Mouse (Mus musculus) hindbrain, postnatal 0 days (tissue): ENCODE results near the gene Ywhag. TPM values are rescaled to one million over a fixed set of nuclear protein-coding genes. Genes with fewer than 3 reads are reported as not detected.
A peak's percentile ranks its signal among the peaks of the same experiment; 100 is the strongest.

Experiments used
- ATAC-seq: fragments of 200-750 bp; cut with Nextera tagmentation; 2 replicates; pipeline ENCODE4 v1.8.0; 2017; ENCODE audit warnings: mild to moderate bottlenecking, moderate TSS enrichment, moderate library complexity
- DNase-seq: peaks from one replicate; pipeline ENCODE4 v3.0.0-alpha.2; 2015; ENCODE audit warnings: low spot score
- H3K27ac ChIP-seq: fragments of 300-500 bp; sonication (generic); 2 replicates; pipeline ENCODE4 v1.5.1; 2014; ENCODE audit warnings: mild to moderate bottlenecking
- H3K27me3 ChIP-seq: fragments of 300-500 bp; sonication (generic); 2 replicates; pipeline ENCODE4 v1.6.1; 2014; ENCODE audit warnings: low read length, mixed read lengths; ENCODE audit not compliant: insufficient read depth
- H3K36me3 ChIP-seq: fragments of 300-500 bp; sonication (generic); 2 replicates; pipeline ENCODE4 v1.6.1; 2014; ENCODE audit warnings: low read length, mixed read lengths; ENCODE audit not compliant: insufficient read depth
- H3K4me1 ChIP-seq: fragments of 300-500 bp; sonication (generic); 2 replicates; pipeline ENCODE4 v1.6.1; 2014; ENCODE audit warnings: antibody characterized with exemption, low read length, mixed read lengths; ENCODE audit not compliant: insufficient read depth
- H3K4me2 ChIP-seq: fragments of 300-500 bp; sonication (generic); 2 replicates; pipeline ENCODE4 v1.6.1; 2014; ENCODE audit warnings: low read depth, mild to moderate bottlenecking, low read length, moderate library complexity, mixed read lengths
- H3K4me3 ChIP-seq: fragments of 300-500 bp; sonication (generic); 2 replicates; pipeline ENCODE4 v1.5.1; 2014; ENCODE audit warnings: low read length
- H3K9ac ChIP-seq: fragments of 300-500 bp; sonication (generic); replicated peaks from 2 replicates; pipeline ENCODE4 v1.6.1; 2014; ENCODE audit warnings: mild to moderate bottlenecking, low read length, moderate library complexity, mixed read lengths
- H3K9me3 ChIP-seq: fragments of 300-500 bp; sonication (generic); 2 replicates; pipeline ENCODE4 v1.6.1; 2016; ENCODE audit warnings: low read length, mixed read lengths
- CTCF ChIP-seq: IDR thresholded peaks from 2 replicates; pipeline ENCODE4 v1.5.1; 2016; ENCODE audit warnings: antibody characterized with exemption, control low read depth, low read depth
- WGBS: fragments of 180-500 bp; shearing (Covaris S2); extraction: QIAGEN DNeasy Blood & Tissue Kit; methylation state at CpG from one replicate; pipeline ENCODE4 v1.1.7; 2014; 5-methylcytosine and 5-hydroxymethylcytosine counted together
- polyA plus RNA-seq: library from polyadenylated mRNA; unstranded; fragments of >200 nt; fragmentation: Nextera tagmentation; extraction: Ambion mirVana; gene quantifications from 2 replicates; pipeline ENCODE4 v1.2.1, GENCODE M21; 2015
- total RNA-seq: library from RNA; depleted of rRNA; stranded (reverse); fragments of >200 nt; gene quantifications from 2 replicates; pipeline ENCODE4 v1.2.3, GENCODE M21; 2014

The Ywhag gene
- total and polyA plus RNA-seq, 2 experiments from 2014 or later, result 334 to 782 TPM

GRCm38 (mm10) chr5:135971876-135972275, 37.5 kb upstream of the Ywhag start:
- ATAC-seq, result no peak
- Histone ChIP-seq H3K4me3 (no peak overlapping the region), H3K4me2 (no peak overlapping the region), H3K27ac (no peak overlapping the region), H3K9ac (no peak overlapping the region), H3K9me3 (no peaks in the 10 kb centered on the region), H3K27me3 (no peaks in the 10 kb centered on the region), H3K4me1 (no peaks in the 10 kb centered on the region), H3K36me3 (no peaks in the 10 kb centered on the region)
- no peak for TF ChIP-seq CTCF
- no peak for DNase-seq
- 90% methylated on average over 7 of the region's 7 CpGs for WGBS

- no peaks in the 10 kb centered on the region for H3K4me1 ChIP-seq
- H3K27me3 ChIP-seq, result no peaks in the 10 kb centered on the region
- WGBS, result 77% methylated on average over 6 of the region's 6 CpGs
- H3K4me3 ChIP-seq, result no peak overlapping the region
- no peak for DNase-seq
- no peak overlapping the region for H3K4me2 ChIP-seq
- no peaks in the 10 kb centered on the region for H3K36me3 ChIP-seq
- no peak overlapping the region for H3K27ac ChIP-seq
- H3K9me3 ChIP-seq, result no peaks in the 10 kb centered on the region
- no peak overlapping the region for H3K9ac ChIP-seq
- TF ChIP-seq CTCF, result no peak
- ATAC-seq, result no peak
These were observed 35.8 kb upstream of the Ywhag start for GRCm38 (mm10) chr5:135970247-135970646.

GRCm38 (mm10) chr5:135968781-135969180, 34.4 kb upstream of the Ywhag start:
- Histone ChIP-seq H3K4me1 (no peaks in the 10 kb centered on the region), H3K27me3 (no peaks in the 10 kb centered on the region), H3K4me2 (no peak overlapping the region), H3K9me3 (no peaks in the 10 kb centered on the region), H3K27ac (no peak overlapping the region), H3K9ac (no peak overlapping the region), H3K4me3 (no peak overlapping the region), H3K36me3 (no peaks in the 10 kb centered on the region)
- 74% methylated on average over 1 of the region's 1 CpGs for WGBS
- ATAC-seq (no peak), DNase-seq (peak; percentile 53)
- peak; percentile 69 for TF ChIP-seq CTCF

GRCm38 (mm10) chr5:135966866-135967265, 32.5 kb upstream of the Ywhag start:
- 62% methylated on average over 9 of the region's 9 CpGs for WGBS
- TF ChIP-seq CTCF, result peak; percentile 44

GRCm38 (mm10) chr5:135965501-135965930, 31.1 kb upstream of the Ywhag start:
- H3K4me1 ChIP-seq, result peaks cover 6% of the 10 kb centered on the region; the same call in 1 of the 2 replicates
- 6% methylated on average over 24 of the region's 24 CpGs for WGBS
- H3K9ac ChIP-seq, result no peak overlapping the region
- H3K27ac ChIP-seq, result 0 out of 2 replicates have a peak overlapping the region, but pooled peaks have one; percentile 20
- ATAC-seq, result no peak
- no peaks in the 10 kb centered on the region for H3K9me3 ChIP-seq
- H3K4me3 ChIP-seq, result peak overlapping the region; percentile 9
- peak overlapping the region; percentile 32 for H3K4me2 ChIP-seq
- DNase-seq, result peak; percentile 43
- H3K27me3 ChIP-seq, result no peaks in the 10 kb centered on the region
- TF ChIP-seq CTCF, result peak; percentile 43
- H3K36me3 ChIP-seq, result no peaks in the 10 kb centered on the region

More at GRCm38 (mm10) chr5:135966866-135967265, 32.5 kb upstream of the Ywhag start:
- H3K4me1 ChIP-seq, result peaks cover 3% of the 10 kb centered on the region; the same call in 1 of the 2 replicates
- H3K4me3 ChIP-seq, result no peak overlapping the region
- H3K27me3 ChIP-seq, result no peaks in the 10 kb centered on the region
- no peaks in the 10 kb centered on the region for H3K36me3 ChIP-seq
- H3K9me3 ChIP-seq, result no peaks in the 10 kb centered on the region
- DNase-seq (no peak), ATAC-seq (no peak)
- no peak overlapping the region for H3K27ac ChIP-seq
- H3K4me2 ChIP-seq, result no peak overlapping the region
- no peak overlapping the region for H3K9ac ChIP-seq

GRCm38 (mm10) chr5:135963280-135963627, 28.8 kb upstream of the Ywhag start:
- Histone ChIP-seq H3K4me2 (peak overlapping the region; percentile 90), H3K9ac (peak overlapping the region; percentile 90), H3K4me1 (peaks cover 6% of the 10 kb centered on the region; the same call in 1 of the 2 replicates), H3K27ac (peak overlapping the region; percentile 97), H3K4me3 (peak overlapping the region; percentile 56), H3K9me3 (no peaks in the 10 kb centered on the region), H3K27me3 (no peaks in the 10 kb centered on the region), H3K36me3 (no peaks in the 10 kb centered on the region)
- DNase-seq (no peak), ATAC-seq (no peak)
- WGBS, result 3% methylated on average over 6 of the region's 6 CpGs
- no peak for TF ChIP-seq CTCF

GRCm38 (mm10) chr5:135962492-135963279, 28.3 kb upstream of the Ywhag start:
- no peaks in the 10 kb centered on the region for H3K36me3 ChIP-seq
- peaks cover 6% of the 10 kb centered on the region; the same call in 1 of the 2 replicates for H3K4me1 ChIP-seq
- H3K27me3 ChIP-seq, result no peaks in the 10 kb centered on the region
- peak; percentile 99 for DNase-seq
- peak overlapping the region; percentile 56 for H3K4me3 ChIP-seq
- peak overlapping the region; percentile 90 for H3K4me2 ChIP-seq
- H3K9me3 ChIP-seq, result no peaks in the 10 kb centered on the region
- H3K9ac ChIP-seq, result peak overlapping the region; percentile 90
- H3K27ac ChIP-seq, result peak overlapping the region; percentile 97
- peak; percentile 31; the same call in 1 of the 2 replicates for TF ChIP-seq CTCF
- peak; percentile 96 for ATAC-seq
- under 1% methylated on average over 64 of the region's 64 CpGs for WGBS
